Mouse (Mus musculus) mature B cell (primary cell): ENCODE measurements around the gene Camk1g.

Source experiments
- in situ Hi-C: fragments of 300-500 bp; cut with MboI; formaldehyde crosslinking; loops from 2 replicates; pipeline ENCODE4 v1.14.3; 2019

Gene Camk1g

DNA sequence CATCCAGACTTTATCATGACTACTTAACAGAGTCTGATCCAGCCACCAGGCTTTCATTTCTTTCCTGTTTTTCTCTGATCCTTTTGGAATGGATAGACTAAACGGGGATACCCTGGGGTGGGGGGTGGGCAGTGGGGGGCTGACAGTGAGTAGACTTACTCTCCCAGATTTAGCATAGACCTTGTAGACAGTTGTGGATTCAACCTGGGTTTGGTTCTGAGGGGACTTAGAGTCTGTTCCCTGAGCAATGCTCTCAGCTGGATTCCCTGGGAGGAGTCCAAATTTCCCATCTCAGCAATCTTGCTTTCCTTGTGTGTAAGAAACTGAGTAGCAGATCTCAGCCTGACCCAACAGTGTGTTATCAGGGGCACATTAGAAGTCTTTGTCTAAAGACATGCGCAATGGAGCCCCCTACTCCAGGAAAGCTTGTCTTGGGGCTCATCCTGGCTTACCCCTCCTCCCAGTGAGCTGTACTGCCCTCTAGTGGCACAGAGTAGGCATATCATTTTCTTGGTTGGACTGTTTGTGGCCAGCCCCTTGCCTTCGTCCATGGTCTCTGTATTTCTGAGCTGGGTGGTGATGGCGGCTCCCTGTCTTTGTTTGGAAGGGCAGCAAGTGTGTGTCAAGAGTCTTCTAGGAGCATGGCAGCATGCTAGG, 6.5 kb upstream of the Camk1g start:
- in situ Hi-C loops = loop anchor here (10.0 kb wide), 1 partner anchor 162 kb away; no protein-coding TSS in a partner anchor

DNA sequence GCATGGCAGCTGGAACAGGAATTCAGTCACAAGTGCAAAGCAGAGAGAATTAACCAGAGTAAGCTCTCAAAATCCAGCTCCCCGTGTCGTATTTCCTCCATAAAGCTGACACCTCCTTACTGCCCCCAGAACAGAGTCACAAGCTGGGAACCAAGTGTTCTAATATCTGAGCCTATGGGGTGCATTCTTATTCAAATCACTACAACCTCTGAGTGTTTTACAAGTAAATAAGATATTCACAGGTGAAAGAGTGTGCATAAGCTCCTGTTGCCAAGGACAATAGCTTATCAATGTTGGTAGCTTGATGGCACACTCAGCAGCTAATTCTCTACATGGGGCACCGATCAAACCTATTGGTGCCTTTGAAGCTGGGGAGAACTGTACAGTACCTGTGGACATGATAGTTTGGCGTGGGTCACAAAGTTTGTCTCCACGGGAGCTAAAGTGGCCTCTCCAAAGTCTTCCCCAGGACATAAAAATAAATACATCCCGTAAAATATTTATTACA, 3.9 kb upstream of the Camk1g start:
- in situ Hi-C loops = loop anchor here (10.0 kb wide), 1 partner anchor 159 kb away; no protein-coding TSS in a partner anchor

DNA sequence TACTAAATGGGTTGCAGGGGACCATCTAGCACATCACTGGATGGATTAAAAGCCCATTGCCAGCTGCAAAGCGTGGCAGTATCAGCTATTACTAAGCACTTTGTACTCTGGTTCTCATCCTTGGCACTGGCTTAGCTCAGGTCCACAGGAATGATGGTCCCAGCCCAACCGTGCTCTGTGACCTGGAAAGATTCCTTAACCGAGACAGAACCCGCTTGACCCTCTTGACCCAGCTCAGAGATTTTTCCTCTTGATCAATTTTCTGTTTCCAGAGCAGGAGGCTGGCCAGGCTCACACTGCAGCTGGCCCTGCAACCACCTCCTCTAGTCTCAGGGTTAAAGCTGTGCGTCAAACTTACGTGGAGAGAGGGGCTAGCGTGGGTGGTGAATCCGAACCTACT, 1.0 kb downstream of the Camk1g start:
- in situ Hi-C loops = no loop called here

DNA sequence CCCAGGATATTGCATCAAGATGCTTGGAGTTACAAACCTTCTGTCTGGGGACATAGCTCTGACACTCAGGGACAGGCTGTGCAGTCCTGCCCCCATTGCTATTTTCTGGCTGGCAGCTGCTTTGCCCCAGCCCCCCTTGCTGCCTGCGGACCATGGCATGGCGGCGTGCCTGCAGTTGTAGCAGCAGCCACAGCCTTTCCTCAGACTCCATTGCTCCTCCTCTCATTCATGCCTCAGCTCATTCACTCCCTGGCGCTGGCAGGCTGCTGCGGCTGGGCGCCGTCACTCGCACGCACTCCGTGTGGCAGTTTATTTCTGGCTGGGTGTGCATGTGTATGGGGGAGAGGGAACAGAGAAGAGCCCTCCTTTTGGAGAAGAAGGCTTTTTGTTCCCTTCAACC, 2.0 kb downstream of the Camk1g start:
- in situ Hi-C loops = no loop called here

DNA sequence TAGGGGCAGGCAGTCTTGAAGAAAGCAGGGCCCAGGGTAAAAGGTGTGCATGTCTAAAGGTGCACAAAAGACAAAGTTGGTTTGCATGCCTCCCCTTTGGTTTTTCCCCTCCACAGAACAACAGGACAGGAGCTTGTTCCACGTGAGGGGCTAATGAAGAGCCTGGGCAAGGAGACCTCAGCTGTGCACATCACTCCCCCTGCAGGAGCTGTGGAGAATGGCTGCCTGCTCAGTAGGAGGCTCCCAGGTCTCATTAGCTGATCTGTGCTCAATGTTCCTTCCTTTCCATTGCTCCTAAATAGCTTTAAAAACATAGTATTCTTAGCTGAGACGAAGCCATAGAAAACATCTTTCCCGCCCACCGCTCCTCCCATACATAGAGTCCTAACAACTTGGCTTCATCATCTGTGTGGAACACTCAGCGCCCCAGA, 6.3 kb downstream of the Camk1g start:
- in situ Hi-C loops = no loop called here

- in situ Hi-C loops = no loop called here
These were observed 8.0 kb downstream of the Camk1g start for GRCm38 (mm10) chr1:193362078-193362477.

- in situ Hi-C loops = no loop called here
These were observed 8.9 kb downstream of the Camk1g start for GRCm38 (mm10) chr1:193361181-193361580.

- in situ Hi-C loops = no loop called here
These were observed 10.9 kb downstream of the Camk1g start for GRCm38 (mm10) chr1:193359199-193359598.

DNA sequence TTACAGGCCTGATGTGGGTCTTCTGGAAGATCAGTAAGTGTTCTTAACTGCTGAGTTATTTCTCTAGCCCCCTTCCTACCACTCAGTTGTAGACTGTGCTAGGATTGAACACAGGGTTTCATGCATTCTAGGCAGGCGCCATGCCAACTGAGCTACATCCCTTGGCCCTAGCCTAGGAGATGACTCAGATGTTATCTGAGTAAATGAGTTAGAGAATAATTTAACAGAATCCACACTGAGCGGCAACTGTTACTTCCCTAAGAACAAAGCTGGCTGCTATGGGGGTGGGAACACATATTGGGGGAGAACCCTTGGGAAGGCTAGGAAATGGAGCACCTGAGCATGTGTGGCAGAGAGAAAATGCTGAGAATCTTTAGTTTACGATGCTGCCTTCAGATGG, 18.5 kb downstream of the Camk1g start:
- in situ Hi-C loops = no loop called here

GRCm38 (mm10) chr1:193350546-193350801, 19.6 kb downstream of the Camk1g start:
- in situ Hi-C loops = no loop called here

DNA sequence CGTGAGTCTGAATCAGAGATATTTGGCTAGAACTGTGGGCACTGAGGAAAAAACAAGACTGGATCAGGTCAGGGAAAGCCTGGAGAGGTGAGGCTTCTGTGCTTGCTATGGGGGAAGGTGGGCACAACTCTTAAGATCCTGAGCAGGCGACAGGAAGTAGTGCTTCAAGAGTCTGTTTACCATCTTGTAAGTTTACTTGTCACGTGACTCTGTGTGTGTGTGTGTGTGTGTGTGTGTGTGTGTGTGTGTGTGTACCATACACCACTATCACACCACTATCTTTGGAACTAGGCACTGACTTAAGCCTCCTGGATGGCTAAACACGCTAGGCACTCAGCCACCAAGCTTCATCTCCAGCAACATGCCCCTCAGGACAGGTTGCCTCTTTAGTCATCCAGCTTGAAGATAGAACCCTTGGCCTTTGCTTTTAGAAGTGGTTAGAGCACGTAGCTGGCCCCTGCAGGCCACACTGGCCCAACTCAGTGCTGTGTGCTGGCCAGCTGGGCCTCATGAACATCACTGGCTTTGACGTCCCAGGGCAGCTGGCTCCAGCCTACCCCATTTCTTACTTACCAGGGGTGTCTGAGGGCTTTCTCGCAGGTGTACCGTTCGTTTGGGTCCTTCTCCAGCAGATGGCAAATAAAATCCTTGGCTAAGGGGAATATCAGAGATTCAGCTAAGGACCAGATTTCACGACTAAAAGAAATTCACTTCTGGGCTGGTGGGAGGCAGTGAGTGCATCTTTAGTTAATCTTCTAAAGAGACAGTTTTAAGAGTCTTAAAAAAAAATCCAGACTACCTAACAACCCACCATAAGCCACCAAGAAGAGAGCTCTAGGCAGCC, 20.2 kb downstream of the Camk1g start:
- in situ Hi-C loops = no loop called here

GRCm38 (mm10) chr1:193348261-193348962, 21.7 kb downstream of the Camk1g start:
- in situ Hi-C loops = no loop called here

DNA sequence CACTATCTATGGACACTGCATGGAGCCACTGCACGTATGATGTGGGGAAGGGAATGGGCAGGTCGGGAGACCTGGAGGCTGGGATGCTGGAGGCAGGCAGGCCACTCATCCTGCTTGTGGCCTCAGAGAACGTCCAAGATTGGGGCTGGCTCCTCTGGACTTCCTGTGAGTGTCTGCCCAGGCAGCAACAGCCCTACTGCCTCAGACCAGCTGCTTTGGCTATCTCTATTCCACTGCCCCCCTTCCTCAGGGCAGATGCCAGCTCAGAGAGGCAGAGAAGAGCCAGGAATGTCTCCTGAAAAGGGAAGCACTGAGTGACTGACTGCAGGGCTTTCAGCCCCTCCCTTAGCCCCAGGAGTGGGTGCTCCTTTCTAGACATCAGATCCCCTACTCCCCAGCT, 23.2 kb downstream of the Camk1g start:
- in situ Hi-C loops = no loop called here

GRCm38 (mm10) chr1:193344976-193345375, 25.1 kb downstream of the Camk1g start:
- in situ Hi-C loops = no loop called here

GRCm38 (mm10) chr1:193343853-193344252, 26.2 kb downstream of the Camk1g start:
- in situ Hi-C loops = no loop called here

GRCm38 (mm10) chr1:193342198-193342946, 27.7 kb downstream of the Camk1g start:
- in situ Hi-C loops = no loop called here

GRCm38 (mm10) chr1:193338363-193338995, 31.6 kb downstream of the Camk1g start:
- in situ Hi-C loops = no loop called here

- in situ Hi-C loops = no loop called here
These were observed 32.2 kb downstream of the Camk1g start for GRCm38 (mm10) chr1:193337787-193338310.

DNA sequence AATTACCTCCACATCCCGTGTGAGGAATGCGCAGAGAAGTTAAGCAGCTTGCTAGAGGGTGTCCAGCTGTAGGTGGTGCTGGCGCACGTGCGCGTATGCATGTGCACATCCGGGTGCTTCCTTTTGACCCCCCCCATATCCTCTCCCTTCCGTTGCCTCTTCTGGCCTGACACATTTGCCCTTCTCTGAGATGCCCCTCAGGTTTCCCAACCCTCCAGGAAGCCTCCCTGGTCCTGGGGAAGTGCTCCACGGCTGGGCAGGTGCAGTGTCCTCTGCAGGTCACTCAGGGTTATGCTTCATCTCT, 33.1 kb downstream of the Camk1g start:
- in situ Hi-C loops = no loop called here

DNA sequence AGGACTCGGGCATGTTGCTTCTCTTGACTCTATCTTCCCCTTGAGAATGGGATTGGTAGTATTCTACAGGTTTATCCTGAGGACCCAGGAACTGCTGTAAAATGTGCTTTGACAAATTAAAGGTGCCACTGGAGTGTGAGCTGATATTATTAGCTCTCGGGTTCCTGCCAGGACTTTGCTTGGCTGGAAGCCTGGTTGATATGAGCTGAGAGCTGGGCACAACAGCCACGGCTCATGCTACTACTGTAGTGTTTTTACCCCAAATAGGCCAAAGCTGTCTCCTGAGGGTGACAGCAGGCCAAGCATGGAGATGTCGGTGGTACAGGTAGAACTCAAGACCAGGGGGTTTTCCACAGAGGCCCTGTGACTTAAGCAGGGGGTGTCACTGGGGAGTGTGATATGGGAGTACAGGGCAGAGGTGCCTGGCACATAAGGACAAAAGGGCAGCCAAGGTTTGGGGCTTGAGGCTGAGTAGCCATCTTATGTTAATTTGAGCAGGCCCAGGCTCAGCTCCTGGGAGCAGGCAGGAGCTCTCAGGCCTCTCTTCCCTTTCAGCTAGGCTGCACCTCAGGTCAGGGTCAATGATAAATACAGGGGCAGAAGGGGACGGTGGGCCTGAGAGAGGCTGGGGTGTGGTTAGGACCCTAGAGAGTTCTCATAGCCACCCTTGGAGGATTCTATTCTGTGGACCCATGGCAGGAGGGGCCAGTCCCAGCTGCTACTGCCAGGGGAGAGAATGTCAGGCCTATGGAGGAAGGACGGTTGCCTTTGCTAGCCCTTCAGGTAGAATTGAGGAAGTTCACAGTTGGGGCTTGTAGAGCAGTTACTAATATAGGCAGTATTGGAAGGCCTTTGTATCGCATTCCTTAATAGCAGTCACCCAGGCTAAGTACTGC, 33.7 kb downstream of the Camk1g start:
- in situ Hi-C loops = no loop called here
